In genomic region chr1:77093551-77093950, GRCm38 (mm10) we compare ENCODE assay signal across 14 mouse cellular contexts.
"Had no signal": no experiment of that assay in that cellular context is flagged by ENCODE, and none has a peak within 500 bp of the region (broad histone marks: within the 10 kb centered on the region; RNA-seq: fewer than 3 reads in every experiment).

No protein-coding gene starts in this region.

- H3K27ac ChIP-seq: midbrain, embryonic 10.5 days; midbrain, embryonic 12.5 days; neural tube, embryonic 12.5 days had no signal

- H3K4me3 ChIP-seq: midbrain, embryonic 10.5 days; midbrain, embryonic 12.5 days; neural tube, embryonic 12.5 days had no signal

- DNase-seq: lung, adult 18-20 months; lung, embryonic 14.5 days; lung, postnatal 10 days; lung, postnatal 4 days; midbrain, embryonic 14.5 days; right cerebral cortex, postnatal 25 days; right cerebral cortex, postnatal 4 days; spleen, adult 18-20 months; thymus, adult 18-20 months; thymus, postnatal 14 days; thymus, postnatal 36 days had no signal
